Mouse (Mus musculus): ENCODE results near the gene Klra1. TPM values are rescaled to one million over a fixed set of nuclear protein-coding genes. Genes with fewer than 3 reads are reported as not detected.

Gene Klra1
- polyA plus RNA-seq, 1 experiment = not detected

GRCm38 (mm10) chr6:130337411-130337810, 49.3 kb downstream of the Klra1 start, which contains the start of gene Klra3:
Gene Klra3, minus strand, starts transcription at chr6:130337574.
- TF ChIP-seq CTCF (IDR thresholded peaks at IDR 0.05; ENCODE audit: control insufficient read depth, insufficient read depth, insufficient replicate concordance, low read depth, low read length) (no peak), POLR2A (IDR thresholded peaks at IDR 0.05; ENCODE audit: control insufficient read depth, low read depth, low read length) (no peak)
- H3K27me3 ChIP-seq (ENCODE audit: control insufficient read depth, insufficient read depth, low read length) = no peaks in the 10 kb centered on the region
- H3K4me3 ChIP-seq (ENCODE audit: control insufficient read depth, low read depth, low read length) = no peak within 1 kb of the TSS
- H3K27ac ChIP-seq (ENCODE audit: control insufficient read depth, insufficient read depth, low read depth, low read length) = no peak within 1 kb of the TSS
- no peaks in the 10 kb centered on the region for H3K36me3 ChIP-seq (ENCODE audit: control insufficient read depth, insufficient read depth, low read length)
- no peaks in the 10 kb centered on the region for H3K4me1 ChIP-seq (ENCODE audit: control insufficient read depth, insufficient read depth, low read length)

Other genes with a start within 250 kb of the Klra1 start
- not detected in 2 replicates for gene Klra9, start 193.8 kb downstream of the Klra1 start, polyA plus RNA-seq (2012; rRNA removed)
- gene Klra7, start 153.6 kb downstream of the Klra1 start, polyA plus RNA-seq (2012; rRNA removed) = not detected in 2 replicates
- gene Klra10, start 104.9 kb downstream of the Klra1 start, polyA plus RNA-seq (2012; rRNA removed) = not detected in 2 replicates
- gene Klra3, start 49.3 kb downstream of the Klra1 start, polyA plus RNA-seq (2012; rRNA removed) = not detected in 2 replicates